Mouse (Mus musculus) left cerebral cortex, postnatal 25 days (tissue): ENCODE measurements around the gene Vmn2r78. TPM values are rescaled to one million over a fixed set of nuclear protein-coding genes. Genes with fewer than 3 reads are reported as not detected.
"Not testable (repeated sequence)": the region's sequence is repeated elsewhere in the genome, so short reads cannot be mapped to it uniquely, and the experiment has no call there.

Source experiments
- DNase-seq, 2 experiments: peaks; one replicate each; pipeline ENCODE4 v3.0.0; 2022; ENCODE audit warnings: low spot score in 2 of 2, mixed read lengths in 1 of 2
- intact Hi-C: fragments of 180-260 bp; cut with DNase I; formaldehyde crosslinking; loops from one replicate; pipeline ENCODE4 v1.15.1; 2025
- total RNA-seq, 2 experiments: library from RNA; stranded (reverse); gene quantifications; 2 replicates each; pipeline ENCODE4 v1.2.3; 2021

The Vmn2r78 gene
- total RNA-seq = not detected

DNA sequence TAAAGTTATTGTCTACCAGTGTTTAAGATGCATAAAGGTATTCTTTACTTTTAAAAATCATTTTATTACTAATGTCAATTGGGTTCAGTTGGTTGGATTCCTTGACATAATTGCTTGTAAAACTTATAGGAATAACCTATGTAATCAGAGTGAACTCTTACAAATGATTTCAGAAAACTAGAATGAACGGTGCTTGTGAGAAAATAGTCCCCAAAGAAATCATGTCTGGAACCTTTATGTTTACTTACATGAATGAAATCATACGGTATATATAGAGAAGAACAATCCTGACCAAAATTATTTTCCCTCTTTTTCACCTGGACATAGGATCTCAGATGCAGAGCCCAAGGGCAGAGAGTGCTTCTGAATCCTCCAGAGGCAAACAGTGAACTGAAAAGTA is at the start of gene Vmn2r78:
TSS of gene Vmn2r78 (plus strand) at position 301 of the 400 bp plus-strand sequence.
- intact Hi-C loops, DNase-seq: not testable (repeated sequence)

DNA sequence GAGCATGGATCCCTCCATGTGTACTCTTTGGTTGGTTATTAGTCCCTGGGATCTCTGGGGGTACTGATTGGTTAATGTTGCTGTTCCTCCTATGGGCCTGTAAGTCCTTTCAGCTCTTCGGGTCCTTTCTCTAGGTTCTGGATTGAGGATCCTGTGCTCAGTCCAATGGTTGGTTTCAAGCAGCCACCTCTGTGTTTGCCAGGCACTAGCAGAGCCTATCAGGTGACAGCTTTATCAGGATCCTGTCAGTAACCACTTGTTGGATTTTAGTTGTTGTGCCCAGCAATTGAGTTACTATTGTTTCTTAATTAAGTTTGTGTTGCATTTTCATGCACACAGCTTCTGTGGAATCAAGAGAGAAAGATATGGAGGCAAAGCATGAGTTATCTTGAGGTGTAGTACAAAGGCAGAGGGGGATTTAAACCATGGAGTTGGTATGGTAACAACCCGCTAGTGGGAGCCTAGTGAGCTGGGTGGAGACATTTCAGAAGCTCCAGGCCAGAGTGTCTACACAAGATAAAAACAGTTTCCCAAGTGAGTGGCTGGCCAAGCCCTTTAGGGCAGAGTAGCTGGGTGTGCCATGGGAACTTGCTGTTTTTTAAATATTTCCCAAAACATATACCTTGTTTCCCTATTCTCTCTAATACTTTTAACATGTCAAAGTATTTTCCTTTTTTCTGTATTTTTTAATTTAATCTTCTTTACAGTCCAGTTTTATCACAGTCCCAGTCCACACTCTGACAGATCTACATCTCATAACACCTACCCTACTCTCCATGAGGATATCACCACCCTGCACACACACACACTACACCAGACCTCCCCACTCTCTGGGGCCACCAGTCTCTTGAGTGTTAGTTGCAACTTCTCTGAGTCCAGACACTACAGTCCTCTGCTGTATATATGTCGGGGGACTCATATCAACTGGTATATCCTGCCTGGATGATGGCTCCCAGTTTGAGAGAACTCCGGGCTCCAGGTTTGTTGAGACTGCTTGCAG is 25.1 kb upstream of the Vmn2r78 start:
- no peak for DNase-seq
- intact Hi-C loops = no loop called here

DNA sequence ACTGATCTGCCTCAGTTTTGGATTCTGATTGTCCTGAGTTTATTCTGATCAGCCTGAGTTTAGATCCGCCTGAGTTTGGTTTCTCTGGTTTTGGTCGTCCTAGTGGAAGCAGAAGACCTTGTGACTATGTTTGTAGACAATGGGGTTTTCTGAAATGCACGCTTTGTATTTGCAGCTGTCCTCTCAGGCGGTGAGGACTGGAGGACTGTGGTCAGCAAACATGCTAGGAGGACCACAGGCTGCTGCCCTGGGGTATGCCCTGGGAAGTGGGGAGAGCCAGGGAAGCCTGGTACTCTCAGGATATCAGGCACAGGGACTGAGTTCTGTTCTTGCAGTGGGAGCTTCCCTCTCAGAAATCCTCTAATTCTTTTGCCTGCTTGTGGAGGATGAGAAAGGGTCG is 22.4 kb downstream of the Vmn2r78 start:
- DNase-seq = no peak
- intact Hi-C loops = no loop called here

DNA sequence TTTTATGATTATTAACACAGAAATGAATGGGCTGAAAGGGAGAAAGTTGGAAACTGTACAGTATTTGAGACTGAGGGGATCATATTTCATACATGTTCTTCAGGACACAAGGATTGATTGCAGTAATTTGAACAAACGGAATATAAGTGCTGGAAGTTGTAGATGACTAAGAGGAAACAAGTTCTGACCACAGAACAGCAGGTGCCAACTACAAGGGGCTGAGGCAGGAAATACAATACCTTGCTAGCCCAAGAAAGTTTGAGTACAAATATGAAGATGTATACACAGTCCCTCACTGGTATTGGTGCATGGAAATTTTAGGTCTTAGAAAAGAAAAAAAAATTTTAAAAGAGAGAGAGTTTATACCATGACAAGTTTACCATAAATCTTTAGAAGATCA is 79.8 kb downstream of the Vmn2r78 start:
- intact Hi-C loops = no loop called here
- DNase-seq = no peak

DNA sequence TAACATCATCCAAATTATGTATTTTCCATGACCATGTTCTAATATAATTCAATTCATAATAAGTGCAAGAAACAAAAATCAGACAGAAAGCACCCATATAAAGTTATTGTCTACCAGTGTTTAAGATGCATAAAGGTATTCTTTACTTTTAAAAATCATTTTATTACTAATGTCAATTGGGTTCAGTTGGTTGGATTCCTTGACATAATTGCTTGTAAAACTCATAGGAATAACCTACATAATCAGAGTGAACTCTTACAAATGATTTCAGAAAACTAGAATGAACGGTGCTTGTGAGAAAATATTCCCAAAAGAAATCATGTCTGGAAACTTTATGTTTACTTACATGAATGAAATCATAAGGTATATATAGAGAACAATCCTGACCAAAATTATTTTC is 80.9 kb downstream of the Vmn2r78 start, which contains the start of gene Vmn2r79:
TSS of gene Vmn2r79 (plus strand) at position 301 of the 400 bp plus-strand sequence.
- DNase-seq, intact Hi-C loops: not testable (repeated sequence)

Other genes starting within 250 kb of the Vmn2r78 start
- not detected for gene Olfr292, start 226.8 kb upstream of the Vmn2r78 start, total RNA-seq
- gene Folh1, start 139.2 kb upstream of the Vmn2r78 start, total RNA-seq = 1 to 10 TPM; 4.0 to 5.5 TPM
- gene Vmn2r77, start 120.1 kb upstream of the Vmn2r78 start, total RNA-seq = not detected
- gene Vmn2r79, start 81.0 kb downstream of the Vmn2r78 start, total RNA-seq = under 1 TPM in 1 of 2 experiments, not detected in 1; 0.02 TPM